Mouse (Mus musculus) erythroblast, adult 5-6 weeks (primary cell): ENCODE results near the gene Gm20503. TPM values are rescaled to one million over a fixed set of nuclear protein-coding genes. Genes with fewer than 3 reads are reported as not detected.

ENCODE experiments used
- ATAC-seq: replicated peaks from 2 replicates; pipeline ENCODE4 v1.8.0; 2016; ENCODE audit warnings: moderate number of reproducible peaks, mild to moderate bottlenecking, moderate TSS enrichment, inconsistent platforms; ENCODE audit not compliant: poor library complexity, low FRiP score, severe bottlenecking
- total RNA-seq, 2 experiments: library from RNA; stranded (forward) in 1 of 2; stranded (reverse) in 1 of 2; fragments of 150-400 nt in 1 of 2; fragments of 200-764, 138-1000 nt in 1 of 2; gene quantifications; 2 replicates each; pipeline versions ENCODE4 v1.2.3 to v1.2.4; 2015 to 2017; ENCODE audit warnings: low replicate concordance in 2 of 2

Gene Gm20503
- total RNA-seq, 2 experiments from 2014 or later, result not detected

DNA sequence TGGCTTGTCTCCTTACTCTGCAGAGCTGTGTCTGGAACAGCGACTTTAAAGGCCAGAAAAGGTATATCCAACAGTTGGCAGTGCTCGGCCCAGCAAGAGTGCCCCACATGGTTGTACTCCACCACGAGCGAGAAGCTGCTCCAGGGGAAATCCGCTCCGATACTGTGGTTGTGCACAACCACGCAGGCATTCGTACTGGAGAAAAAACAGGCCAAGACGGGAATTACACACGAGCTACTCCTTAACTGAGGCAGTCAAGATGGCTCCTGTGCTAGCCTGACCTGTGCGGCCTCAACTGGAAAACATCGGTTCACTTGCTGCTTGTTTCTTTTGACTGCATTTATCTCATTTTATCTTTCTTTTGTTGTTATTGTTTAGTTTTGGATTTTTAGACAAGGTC, 59.5 kb downstream of the Gm20503 start:
- ATAC-seq, result no peak

DNA sequence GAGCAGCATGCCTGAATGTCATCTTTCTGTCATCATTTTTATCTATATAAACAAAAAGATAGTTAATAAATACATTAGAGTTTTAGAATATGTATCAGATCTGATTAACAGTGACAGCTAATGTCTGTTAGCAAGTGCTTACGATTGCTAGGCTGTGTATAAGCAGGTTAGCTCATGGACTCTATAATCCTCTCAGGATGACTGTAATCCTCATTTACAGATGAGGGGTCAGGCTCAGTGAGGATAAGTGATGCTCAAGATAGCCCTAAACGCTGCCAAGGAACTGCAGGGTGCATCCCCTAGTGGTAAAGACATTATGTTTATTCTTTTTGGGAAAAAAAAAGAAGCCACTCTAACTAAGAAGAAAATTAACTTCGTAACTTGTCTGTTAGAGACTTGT, 66.3 kb downstream of the Gm20503 start:
- no peak for ATAC-seq

DNA sequence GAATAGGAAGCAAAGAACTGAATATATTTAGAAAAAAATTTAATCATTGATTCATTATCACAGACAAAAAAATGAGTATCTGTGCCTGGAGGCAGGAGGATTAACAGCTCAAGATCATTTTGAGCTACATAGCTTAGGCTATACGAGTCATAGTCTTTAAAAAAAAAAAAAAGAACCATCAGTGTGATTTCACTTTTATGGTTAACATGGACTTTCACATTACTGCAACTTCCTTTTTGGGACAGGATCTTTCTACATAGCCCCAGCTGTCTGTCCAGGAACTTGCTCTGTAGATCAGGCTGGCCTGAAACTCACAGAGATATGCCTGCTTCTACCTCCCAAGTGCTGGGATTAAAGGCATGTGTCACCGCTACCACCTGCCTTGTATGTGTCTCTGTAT, 80.4 kb downstream of the Gm20503 start:
- ATAC-seq, result no peak

DNA sequence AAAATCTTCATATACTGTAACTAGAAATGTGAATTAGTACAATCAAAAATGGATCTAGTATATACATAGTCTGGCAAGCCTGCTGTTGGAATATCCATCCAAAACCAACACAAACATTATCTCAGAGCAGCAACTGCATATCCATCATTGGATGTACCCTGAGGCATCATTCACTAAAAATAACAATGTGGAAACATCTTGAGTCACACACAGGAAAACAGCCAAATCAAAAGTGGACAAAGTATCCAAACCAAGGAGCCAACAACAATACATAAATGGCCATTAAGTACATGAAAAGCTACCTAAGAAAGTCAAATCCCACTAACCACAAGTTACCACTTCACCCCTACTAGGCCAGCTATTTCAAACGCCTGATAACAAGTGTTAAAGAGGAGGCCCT, 86.4 kb downstream of the Gm20503 start:
- ATAC-seq, result no peak

Other genes starting within 250 kb of the Gm20503 start
- gene Olfr267, start 215.5 kb upstream of the Gm20503 start, total RNA-seq (2015; ENCODE audit: low replicate concordance), result not detected in 2 replicates
- gene Olfr267, start 215.5 kb upstream of the Gm20503 start, total RNA-seq (2017; ENCODE audit: low replicate concordance), result 0.28 TPM in 1 of 2 replicates, not detected in the other
- gene Ecpas, start 90.5 kb upstream of the Gm20503 start, total RNA-seq (2015; ENCODE audit: low replicate concordance), result 21.9 and 26.1 TPM in 2 replicates
- 19.1 and 27.2 TPM in 2 replicates for gene Ecpas, start 90.5 kb upstream of the Gm20503 start, total RNA-seq (2017; ENCODE audit: low replicate concordance)
- not detected in 2 replicates for gene Zkscan16, start 59.6 kb upstream of the Gm20503 start, total RNA-seq (2015; ENCODE audit: low replicate concordance)
- gene Zkscan16, start 59.6 kb upstream of the Gm20503 start, total RNA-seq (2017; ENCODE audit: low replicate concordance), result not detected in 2 replicates
- gene Ptgr1, start 16.1 kb upstream of the Gm20503 start, total RNA-seq (2015; ENCODE audit: low replicate concordance), result 14.6 and 25.0 TPM in 2 replicates
- 6.0 and 8.3 TPM in 2 replicates for gene Ptgr1, start 16.1 kb upstream of the Gm20503 start, total RNA-seq (2017; ENCODE audit: low replicate concordance)
- 2.9 and 3.1 TPM in 2 replicates for gene Dnajc25, start 8.1 kb upstream of the Gm20503 start, total RNA-seq (2015; ENCODE audit: low replicate concordance)
- gene Dnajc25, start 8.1 kb upstream of the Gm20503 start, total RNA-seq (2017; ENCODE audit: low replicate concordance), result 3.3 and 4.2 TPM in 2 replicates
- gene Gng10, start 31.9 kb downstream of the Gm20503 start, total RNA-seq (2015; ENCODE audit: low replicate concordance), result 27.2 and 34.6 TPM in 2 replicates
- gene Gng10, start 31.9 kb downstream of the Gm20503 start, total RNA-seq (2017; ENCODE audit: low replicate concordance), result 11.2 and 17.6 TPM in 2 replicates
- not detected in 2 replicates for gene AI481877, start 135.8 kb downstream of the Gm20503 start, total RNA-seq (2015; ENCODE audit: low replicate concordance)
- not detected in 2 replicates for gene AI481877, start 135.8 kb downstream of the Gm20503 start, total RNA-seq (2017; ENCODE audit: low replicate concordance)
- gene Ugcg, start 186.0 kb downstream of the Gm20503 start, total RNA-seq (2015; ENCODE audit: low replicate concordance), result 33.2 and 33.4 TPM in 2 replicates
- 20.6 and 37.6 TPM in 2 replicates for gene Ugcg, start 186.0 kb downstream of the Gm20503 start, total RNA-seq (2017; ENCODE audit: low replicate concordance)